Mouse (Mus musculus) lung, adult 2 months (tissue): ENCODE data around the gene Rftn1.

Source experiments
- CTCF ChIP-seq: fragments of 200-500 bp; IDR thresholded peaks from 2 replicates; pipeline ENCODE4 v1.5.1; 2011; ENCODE audit warnings: mild to moderate bottlenecking, low read length, control low read depth; ENCODE audit not compliant: insufficient read depth
- POLR2A ChIP-seq: fragments of 200-500 bp; IDR thresholded peaks from 2 replicates; pipeline ENCODE4 v1.6.1; 2011; ENCODE audit warnings: low read depth, mild to moderate bottlenecking, control low read depth, low read length, borderline replicate concordance; ENCODE audit errors: extremely low read depth

GRCm38 (mm10) chr17:50190131-50191015 lies at the start of gene Rftn1:
- TF ChIP-seq POLR2A (peak; percentile 24; the same call in 1 of the 2 replicates), CTCF (no peak)
